Mouse (Mus musculus) granulocyte monocyte progenitor cell, adult 5-6 weeks (primary cell): ENCODE data around the gene Hat1. TPM values are rescaled to one million over a fixed set of nuclear protein-coding genes. Genes with fewer than 3 reads are reported as not detected.

Experiments used
- ATAC-seq: replicated peaks from 2 replicates; pipeline ENCODE4 v1.8.0; 2016; ENCODE audit warnings: mild to moderate bottlenecking, moderate TSS enrichment, inconsistent platforms; ENCODE audit not compliant: poor library complexity, severe bottlenecking
- total RNA-seq, 2 experiments: library from RNA; stranded (forward) in 1 of 2; stranded (reverse) in 1 of 2; fragments of 200-712, 200-1000 nt in 1 of 2; fragments of >200 nt in 1 of 2; fragmentation: Nextera tagmentation in 1 of 2; gene quantifications; 2 replicates each; pipeline ENCODE4 v1.2.3; 2014 to 2017

Gene Hat1
- total RNA-seq, 2 experiments from 2014 or later, result 134 to 208 TPM

DNA sequence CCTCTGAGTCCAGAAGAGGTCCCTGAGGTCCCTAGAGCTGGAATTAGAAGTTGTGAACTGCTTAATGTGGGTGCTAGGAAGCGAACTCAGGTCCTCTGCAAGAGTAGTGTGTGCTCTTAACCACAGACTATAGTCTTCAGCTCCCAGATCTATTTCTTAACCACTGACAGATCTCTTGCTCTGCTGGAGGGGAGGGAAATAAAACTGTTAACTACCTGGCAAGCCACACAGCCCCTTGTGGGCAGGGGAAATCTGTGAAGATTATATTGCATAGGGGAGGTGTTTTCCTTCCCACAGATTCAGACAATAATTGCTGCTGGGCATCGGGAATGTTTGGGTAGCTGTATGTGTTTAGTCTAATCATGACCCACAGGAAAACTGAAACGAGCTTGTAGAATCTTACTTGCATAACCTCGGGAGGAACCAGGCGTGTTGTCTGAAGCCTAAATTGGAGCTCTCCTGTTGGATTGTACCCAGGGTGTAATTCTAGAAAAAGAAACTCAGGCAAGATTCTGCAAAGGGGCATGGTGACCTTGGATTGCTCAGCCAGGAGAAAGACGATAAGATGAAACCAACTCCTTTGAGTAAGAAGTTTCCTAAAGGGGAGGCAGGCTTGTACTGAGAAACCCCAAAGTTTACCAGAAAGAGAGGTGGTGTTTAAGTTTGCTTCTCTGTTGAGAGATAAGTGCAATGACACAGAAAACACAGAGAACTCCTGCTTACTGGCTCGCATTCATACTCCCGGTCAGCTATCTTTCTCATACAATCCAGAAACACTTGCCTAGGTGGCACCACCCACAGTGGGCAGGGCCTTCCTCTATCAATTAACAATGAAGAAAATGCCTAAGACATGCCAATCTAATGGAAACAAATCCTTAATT is 14.2 kb upstream of the Hat1 start:
- ATAC-seq, result peak; percentile 35; the same call in 1 of the 2 replicates

DNA sequence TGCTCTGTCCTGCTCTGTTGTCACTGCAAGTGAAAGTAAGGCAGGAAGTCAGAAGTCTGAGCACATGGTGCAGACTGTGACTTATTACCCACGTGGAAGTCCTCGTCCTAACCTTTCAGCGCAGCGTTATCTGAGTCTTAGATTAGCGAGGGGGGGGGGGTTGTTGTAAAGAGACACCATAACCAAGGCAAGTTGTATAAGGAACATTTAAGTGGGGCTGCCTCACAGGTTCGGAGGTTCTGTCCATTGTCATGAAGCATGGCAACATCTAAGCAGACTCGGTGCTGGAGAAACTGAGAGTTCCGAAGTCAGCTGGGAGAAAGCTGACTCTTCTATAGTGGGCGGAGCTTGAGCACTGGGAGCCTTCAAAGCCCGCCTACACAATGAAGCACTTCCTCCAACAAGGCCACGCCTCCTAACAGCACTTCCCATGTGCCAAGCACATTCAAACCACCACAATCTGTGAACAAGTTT is 12.3 kb upstream of the Hat1 start:
- peak; percentile 64 for ATAC-seq

DNA sequence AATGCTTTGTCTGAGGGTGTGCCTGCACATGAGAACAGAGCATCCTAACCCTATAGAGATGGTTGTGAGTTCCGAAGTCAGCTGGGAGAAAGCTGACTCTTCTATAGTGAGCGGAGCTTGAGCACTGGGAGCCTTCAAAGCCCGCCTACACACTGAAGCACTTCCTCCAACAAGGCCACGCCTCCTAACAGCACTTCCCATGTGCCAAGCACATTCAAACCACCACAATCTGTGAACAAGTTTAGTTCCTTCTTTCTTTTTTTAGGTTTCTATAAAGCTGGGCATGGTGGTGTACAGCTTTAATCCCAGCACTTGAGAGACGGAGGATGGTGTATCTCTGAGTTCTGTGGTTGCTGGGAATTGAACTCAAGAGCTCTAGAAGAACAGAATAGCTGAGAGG is 11.3 kb upstream of the Hat1 start:
- peak; percentile 86 for ATAC-seq

DNA sequence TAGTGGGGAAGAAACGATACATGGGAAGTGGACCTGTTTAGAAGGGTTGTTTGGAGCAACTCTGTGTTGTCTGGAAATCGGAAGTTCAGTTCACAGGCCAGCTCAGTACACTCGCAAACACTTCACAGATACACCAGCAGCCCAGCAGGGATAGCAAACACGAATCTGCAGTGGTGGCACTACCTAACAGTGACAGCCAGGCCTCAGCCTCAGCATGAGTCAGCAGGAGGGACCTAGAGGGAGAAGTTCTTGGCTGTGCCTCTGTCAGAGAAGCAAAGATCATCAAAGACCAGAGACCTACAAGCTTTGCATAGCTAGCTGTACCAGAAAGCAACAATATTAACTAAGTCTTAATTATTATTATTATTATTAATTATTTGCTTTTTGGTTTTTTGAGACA is 6.8 kb upstream of the Hat1 start:
- ATAC-seq, result no peak

DNA sequence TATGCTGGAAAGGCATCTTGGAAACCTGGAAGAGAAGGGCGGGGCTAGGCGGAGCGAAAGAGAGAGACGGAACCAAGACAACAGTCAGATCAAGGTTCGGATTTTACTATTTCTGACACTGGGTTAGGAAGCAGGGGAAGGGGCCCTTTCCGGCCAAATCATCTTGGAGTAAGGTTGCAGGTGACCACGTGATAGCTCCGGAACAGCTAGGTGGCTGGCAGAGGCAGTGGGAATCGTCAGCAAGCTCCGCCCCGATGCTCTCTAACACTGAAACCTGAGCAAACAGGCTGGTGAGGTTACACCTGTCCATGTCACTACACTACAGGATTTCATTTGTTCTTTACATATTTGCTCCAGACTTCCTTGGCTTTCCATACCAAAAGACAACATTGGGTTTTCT is 4.9 kb upstream of the Hat1 start:
- ATAC-seq, result no peak

DNA sequence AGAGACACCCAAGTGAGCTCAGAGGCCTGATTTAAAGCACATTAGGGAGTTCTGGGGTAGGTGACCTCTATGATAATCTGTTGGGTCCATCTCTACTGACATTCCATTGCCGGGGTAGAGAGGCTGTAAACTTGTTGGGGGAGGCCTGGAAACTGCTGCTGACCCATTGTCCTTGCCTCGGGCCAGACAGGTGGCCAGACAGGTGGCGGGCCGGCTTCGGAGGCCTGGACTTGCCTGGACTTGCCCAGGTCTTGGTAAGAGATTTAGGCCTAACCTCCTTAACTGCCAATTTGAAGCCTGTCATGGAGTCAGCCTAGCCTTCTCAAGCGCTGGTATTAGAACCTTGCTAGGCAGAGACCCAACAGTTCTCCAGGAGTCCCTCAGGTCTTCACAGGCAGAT is 992 bp upstream of the Hat1 start:
- no peak for ATAC-seq

DNA sequence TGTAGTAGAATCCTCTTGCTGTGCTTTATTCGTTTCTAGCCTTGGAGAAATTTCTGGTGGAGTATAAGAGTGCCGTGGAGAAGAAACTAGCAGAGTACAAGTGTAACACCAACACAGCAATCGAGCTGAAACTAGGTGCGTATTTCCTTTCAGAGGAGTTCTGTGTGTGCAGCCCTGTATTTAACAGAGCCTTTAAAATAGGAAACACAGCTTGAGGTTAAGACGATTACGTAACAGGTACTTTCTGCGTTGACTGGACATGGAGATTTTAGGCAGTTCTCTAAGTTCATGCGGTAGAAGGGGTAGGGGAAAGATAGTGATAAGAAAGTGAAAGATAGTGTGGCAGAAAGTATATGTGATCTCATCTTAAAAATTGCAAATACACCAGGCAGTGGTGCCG is 1.1 kb downstream of the Hat1 start:
- ATAC-seq, result peak; percentile 71

DNA sequence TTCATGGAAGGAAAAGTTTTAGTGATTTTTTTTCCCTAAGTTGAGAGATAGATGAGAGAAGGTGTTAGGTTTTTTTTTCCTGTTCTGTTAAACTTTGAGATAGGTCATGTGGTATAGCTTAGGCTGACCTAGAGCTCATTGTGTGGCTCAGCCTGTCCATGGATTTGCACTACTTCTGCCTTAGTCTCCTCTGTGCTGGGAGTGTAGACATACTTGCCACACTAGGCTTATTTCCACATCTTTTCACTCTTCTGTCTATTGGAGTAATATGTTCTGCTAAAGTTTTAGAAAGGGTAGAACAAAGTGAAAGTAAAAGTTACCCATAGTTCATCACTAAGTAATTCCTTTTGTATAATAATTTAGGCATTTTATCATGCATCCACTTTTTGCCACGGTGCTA is 16.9 kb downstream of the Hat1 start:
- ATAC-seq, result peak; percentile 77

DNA sequence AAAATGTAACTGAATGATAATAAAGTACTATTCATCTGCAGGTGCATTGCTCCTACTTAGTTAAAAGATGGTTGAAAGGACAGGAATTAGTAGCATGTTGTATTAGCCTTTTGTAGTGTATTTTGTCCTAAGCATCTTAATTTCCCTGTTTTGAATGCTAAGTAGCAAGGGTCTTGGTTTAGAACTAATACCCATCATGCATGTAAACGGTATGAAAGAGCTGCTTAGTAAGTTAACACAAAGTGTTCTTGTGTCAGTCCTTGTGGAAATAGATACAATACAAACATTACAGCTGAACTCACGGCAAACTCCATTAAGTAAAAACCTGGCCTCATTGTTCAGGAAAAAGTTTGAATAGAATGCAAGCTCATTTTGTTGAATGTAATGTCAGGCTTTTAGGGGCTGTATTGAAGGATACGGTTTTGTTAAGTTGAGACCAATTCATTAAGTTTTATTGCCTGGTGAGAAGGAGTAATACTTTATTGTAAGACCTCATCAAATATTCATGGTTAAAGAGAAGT is 30.1 kb downstream of the Hat1 start:
- no peak for ATAC-seq

DNA sequence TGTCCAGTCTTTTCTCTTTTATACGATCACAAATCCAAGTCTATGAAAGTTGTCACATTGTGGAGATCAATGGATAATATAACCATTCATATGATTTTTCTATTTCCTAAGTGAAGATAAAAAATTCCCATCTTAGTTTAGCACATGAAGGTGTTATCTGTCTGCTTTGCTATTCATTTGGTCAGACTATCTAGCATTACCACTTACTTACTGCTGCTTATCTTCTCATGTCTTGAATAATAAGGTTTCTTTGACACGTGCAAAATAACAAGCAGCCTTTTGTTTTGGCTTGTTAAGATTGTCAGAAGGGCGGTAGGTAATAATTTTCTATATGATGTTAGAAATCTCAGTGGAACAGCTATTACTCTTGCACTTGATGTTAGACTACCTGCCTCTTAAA is 30.6 kb downstream of the Hat1 start:
- no peak for ATAC-seq

DNA sequence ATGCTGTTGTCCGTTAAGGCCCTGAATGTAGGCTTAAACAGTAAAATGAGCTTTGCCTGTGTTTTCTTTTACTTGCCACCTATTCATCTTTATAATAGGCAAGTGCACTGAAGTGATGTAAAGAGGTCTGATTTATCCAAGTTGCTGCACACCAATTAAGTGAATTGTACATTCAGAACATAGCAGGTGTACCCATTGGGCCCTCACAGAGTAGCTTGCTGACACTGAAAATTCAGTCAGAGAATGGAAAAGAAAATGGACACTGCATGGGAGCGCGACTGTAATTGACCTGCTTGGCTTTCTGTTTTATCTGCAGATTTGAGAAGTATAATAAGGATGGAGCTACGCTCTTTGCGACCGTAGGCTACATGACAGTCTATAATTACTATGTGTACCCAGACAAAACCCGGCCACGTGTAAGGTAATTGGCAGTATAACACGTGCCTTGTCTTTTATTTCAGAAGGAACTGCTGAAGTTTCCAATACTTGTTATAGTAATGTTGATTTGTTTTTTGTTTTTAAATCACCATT is 32.2 kb downstream of the Hat1 start:
- ATAC-seq, result no peak

DNA sequence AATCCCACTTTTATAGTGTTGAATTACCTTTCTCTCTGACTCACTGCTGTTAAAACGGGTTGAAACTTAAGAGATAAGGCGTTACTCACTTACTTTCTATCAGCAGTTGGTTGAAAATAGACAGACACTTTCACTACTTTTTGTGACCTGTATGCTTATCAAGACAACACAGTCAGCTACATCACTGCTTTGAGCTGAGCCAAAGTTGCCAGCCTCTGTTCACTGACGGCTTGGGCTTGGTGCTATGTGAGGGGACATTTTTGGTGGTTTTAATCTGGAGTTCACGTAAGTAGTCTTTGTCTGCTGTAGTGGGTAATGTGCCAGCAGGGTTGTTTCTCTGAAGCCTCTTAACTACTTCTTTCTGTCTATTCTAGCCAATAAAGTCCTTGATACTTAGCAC is 35.8 kb downstream of the Hat1 start:
- ATAC-seq, result no peak

DNA sequence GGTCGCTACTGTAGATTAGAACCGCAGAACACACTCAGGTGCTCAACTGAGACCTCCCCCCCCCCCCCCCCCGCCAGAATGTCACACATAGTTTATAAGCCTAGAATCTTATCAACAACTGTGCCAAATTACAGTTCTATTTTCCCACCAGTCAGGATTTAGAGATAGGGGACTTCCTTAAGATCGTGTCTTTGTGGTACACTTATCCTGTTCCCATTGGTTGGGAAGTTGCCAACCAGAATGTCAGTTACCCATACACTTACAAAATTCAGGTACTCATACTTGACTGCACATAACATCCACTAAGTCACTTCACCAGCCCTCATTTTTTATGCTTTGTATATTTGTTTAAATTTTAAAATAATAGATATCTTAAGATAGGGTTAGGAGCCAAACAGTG is 46.7 kb downstream of the Hat1 start:
- no peak for ATAC-seq

DNA sequence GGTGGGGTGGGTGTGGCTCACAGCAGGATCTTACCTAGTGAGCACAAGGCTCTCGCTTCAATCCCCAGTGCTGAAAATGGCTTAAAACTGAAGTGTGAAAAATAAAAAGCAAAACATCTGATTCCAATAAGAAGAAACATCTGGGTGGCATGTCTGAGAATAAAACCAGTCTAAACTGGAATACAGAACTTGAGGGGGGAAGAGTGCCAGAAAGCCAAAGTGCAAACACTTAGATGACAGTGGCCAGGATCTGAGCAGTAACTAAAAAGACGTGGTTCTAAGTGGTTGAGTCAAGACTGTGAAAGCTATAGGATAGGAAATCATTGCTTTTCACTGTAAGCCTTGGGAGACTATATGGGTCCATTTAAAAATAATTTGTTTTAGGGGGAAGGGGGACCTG is 54.6 kb downstream of the Hat1 start:
- ATAC-seq, result no peak

DNA sequence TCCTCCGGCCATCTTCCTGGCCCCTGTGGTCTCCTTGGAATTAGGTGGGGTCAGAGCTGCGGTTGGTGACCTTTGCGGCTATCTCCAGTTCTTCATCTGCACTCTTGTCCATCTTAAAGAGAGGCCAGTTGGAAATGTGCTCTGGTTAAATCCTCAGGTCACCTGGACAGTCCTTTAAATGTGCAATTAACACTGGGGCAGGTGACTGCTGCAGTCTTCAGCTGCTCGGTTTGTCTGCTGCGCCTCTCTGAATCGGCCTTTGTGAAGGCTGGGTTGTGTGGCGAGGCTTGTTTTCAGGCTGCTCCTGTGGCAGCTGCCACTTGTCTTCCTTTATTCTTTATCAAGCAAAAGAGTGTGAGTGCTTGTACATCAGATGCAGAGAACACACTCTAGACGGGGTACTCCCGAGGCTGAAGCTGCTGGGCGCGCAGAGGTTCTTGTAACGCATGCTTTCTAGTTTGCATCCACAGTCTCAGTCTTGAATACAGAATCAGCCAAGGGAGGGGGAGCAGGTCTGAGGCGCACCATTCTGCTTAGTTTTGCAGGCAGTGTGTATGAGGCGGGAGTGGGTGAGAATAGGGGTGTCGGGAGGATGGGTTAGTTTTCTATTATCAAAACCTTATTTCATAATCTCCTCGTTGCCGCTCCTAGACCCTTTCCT is 56.9 kb downstream of the Hat1 start:
- no peak for ATAC-seq

DNA sequence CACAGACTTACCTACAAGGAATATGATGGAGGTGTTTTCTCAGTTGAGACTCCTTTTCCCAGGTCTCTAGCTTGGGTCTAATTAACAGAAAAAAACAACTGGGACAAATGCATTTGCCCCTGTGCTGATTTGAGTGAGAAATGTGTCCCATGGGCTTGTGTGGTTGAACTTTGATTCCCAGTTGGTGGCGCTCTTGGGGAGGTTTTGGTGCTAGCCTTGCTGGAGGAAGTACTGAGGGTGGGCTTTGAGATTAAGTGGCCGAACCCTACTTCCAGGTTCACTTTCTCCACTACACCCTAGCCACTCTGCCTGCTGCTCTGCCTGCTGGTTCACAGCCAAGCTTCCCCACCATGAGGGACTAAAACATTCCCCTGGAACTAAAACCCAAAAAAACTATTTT is 60.8 kb downstream of the Hat1 start:
- ATAC-seq, result peak; percentile 43

DNA sequence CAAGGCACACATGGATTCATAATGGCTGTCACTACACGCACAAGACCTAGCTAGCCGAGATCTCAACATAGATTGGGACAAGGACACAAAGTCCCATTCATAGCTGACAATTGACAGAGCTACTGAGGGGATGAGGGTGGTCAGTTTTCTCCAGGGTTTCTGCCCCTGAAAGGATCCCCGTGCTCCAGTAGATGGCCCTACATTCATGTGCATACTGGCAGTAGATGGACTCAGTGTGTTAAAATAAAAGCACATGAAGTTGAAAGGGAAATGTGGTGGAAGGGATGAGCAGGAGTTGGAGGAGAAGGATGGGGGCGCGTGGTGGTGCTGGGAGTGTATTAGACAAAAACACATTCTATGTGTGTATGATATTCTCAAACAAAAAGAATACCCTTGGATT is 63.0 kb downstream of the Hat1 start:
- no peak for ATAC-seq

DNA sequence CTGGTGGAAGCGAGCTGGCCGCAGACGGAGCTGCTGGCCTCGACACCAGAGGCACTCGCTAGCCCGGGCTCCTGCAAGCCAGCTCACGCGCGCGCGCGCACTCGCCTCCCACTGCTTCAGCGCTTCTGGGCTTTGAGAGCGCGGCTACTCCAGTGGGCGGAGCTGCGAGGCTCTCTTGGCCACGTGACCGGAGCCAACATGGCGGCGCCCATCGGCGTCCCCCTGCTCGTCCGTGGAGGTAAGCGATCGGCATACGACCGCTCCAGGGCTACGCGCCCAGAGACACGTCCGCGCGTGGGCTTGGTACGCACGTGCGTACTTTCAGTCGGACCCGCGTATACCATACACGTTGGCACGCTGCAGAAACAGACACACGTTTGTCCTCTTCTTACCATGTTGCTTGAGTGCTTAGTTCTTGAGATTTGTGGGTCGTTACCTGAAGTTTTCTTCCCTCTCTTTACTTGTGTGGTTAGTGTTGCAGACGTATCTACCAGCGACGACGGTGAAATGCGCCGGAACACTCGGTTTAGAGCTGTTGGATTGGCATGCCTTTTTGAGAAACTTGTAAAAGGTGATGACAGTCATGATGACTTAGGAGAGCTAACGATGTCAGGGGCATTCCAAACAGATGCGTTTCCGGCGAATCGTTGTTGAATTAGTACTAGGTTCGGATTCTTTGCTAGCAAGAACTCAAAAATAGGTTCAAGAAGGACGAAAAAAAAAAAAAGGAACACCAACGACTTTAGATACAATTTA is 64.6 kb downstream of the Hat1 start, which contains the start of gene Metap1d:
Metap1d (plus strand) TSS at position 116 of the 756 bp plus-strand sequence.
- ATAC-seq, result peak; percentile 95

DNA sequence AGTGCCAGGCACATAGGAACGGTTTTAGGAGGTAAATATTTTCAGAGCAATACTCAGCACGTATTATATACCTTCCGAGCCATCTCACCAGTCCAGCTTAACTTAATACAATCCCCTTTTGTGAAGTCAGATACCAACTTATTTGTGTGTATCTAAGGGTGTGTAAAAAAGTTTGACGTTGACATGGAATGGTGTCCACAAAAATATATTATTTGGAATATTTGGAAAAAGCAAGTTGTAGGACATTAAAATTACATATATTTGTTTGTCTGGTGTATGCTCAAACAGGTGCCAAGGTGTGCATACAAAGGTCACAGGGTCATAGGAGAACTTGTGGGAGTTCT is 65.1 kb downstream of the Hat1 start:
- ATAC-seq, result no peak

DNA sequence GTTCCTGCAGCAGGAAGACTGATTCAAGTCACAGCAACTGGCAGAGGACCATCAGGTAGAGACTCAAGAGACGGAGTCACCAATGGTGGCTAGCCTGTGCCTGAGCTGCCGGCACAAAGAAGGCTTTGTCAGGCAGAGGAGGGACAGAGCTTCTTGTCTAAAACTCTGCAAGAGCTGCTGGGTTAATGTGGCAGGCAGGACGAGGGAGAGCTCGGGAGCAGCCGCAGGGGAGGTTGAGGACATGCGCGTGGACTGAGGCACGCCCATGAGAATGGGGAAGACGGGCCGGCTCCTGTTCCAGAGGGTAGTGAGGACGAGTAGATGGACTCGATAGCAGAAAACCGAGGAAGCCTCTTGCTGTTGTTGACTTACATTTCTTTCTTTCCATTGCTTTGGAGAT is 69.9 kb downstream of the Hat1 start:
- no peak for ATAC-seq

DNA sequence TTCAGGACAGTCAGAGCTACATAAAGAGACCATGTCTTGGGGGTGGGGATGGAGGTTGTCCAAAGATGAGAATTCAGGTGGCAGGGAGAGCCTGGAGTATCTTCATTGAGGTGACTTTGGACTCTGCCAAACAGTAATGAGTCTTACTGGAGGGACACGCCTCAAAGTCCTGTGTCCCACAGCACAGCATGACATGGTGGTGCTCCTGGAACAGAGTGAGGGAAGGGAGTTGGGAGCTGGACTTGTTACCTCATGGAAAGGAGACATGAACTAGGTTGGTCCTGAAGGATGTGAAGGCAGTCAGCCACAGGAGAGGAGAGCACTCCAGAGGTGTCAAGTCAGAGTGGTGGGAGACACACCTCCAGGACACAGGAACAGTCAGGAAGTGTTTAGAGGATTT is 70.9 kb downstream of the Hat1 start:
- no peak for ATAC-seq
